Mouse (Mus musculus) R1 (cell line): ENCODE data around the gene D5Ertd579e.

Source experiments
- DNase-seq: peaks from one replicate; pipeline ENCODE4 v3.0.0-alpha.2; 2018; ENCODE audit warnings: low read depth, low spot score

D5Ertd579e gene

DNA sequence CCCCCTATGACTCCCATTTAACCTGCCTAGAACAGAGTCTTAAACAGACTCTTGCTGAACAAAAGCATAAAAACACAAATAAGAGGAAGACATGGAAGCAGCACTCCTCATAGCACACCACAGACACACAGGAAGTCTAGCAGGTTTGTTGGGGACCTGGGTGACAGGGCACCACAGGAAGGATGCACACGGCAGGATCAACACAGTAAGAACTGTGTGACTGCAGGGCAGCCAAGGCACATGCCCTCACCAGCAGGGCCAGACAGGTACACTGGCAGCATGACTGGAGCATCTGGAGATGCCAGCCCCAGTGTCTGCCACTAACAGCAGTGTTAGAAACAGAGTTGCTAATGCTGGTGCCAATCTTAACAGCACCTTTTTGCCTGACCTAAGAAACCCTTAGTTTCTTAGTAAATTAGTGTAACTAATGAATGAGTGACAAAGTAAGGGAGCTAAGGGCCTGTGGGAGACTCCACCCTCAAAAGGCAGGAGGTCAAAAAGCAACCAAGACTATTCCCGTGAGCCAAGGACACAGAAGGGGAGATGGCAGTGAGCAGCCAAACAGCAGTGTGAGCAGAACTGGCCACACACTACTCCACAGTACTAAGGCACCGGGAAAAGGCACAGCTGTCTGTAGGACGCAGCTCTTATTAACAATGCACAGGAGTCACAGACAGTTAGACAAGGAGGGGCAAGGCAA, 125.1 kb downstream of the D5Ertd579e start:
- DNase-seq, result no peak

DNA sequence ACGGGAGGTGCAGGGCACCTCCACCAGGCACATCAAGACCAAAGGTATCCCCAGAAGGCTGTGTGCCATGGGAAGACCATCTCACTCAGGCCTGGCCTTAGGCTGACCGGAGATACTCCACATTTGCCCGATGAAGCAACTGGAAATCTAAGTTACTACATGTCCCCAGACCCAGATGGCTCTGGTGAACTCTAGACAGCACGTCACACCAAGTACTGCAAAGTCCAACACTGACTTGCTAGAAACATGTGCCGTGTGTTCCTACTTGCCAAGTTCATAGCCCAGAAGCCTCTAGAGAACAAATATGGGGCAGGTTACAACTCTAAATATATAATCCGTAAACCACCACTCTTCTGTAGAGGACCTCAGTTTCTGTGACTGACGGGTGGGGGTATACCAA, 125.7 kb downstream of the D5Ertd579e start:
- DNase-seq, result no peak

GRCm38 (mm10) chr5:36568118-36568517, 127.7 kb downstream of the D5Ertd579e start:
- no peak for DNase-seq

DNA sequence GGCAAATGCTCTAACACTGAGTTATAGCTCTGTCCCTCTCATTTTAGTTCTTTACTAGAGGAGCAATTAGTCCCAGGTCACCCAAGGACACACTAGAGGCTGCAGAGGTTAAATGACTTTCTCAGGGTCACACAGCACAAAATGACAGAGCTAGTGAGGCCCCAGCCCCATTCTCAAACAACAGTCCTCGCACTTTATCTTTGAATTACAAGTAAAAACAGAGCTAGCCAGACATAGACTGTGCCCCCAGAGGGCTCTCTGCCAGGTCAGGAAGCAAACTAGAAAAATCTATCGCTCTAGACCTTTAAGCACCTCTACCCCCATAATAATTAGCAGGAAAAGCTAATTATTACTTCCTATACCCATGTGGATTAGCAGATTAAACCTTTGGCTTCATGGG, 128.2 kb downstream of the D5Ertd579e start:
- no peak for DNase-seq

- no peak for DNase-seq
Observed at GRCm38 (mm10) chr5:36564530-36564929, 131.3 kb downstream of the D5Ertd579e start.

DNA sequence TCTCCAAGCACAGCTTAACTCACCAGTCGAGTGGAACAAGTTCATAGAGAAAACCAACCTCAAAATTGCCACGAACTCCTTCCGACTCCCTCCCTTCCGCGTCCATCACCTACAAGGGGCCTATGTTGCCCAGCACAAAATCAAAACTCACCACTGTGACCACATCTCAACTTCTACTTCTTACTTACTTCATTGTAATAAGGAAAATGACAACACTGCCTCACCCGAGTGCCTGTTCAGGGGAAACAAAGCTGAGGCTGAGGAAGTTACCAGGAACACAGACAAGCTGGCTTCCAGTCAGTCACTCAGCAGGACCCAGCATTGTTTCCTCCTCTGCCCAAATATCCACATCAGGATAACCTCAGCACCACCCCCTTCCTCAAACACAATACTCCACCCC, 132.1 kb downstream of the D5Ertd579e start:
- peak; percentile 60 for DNase-seq

DNA sequence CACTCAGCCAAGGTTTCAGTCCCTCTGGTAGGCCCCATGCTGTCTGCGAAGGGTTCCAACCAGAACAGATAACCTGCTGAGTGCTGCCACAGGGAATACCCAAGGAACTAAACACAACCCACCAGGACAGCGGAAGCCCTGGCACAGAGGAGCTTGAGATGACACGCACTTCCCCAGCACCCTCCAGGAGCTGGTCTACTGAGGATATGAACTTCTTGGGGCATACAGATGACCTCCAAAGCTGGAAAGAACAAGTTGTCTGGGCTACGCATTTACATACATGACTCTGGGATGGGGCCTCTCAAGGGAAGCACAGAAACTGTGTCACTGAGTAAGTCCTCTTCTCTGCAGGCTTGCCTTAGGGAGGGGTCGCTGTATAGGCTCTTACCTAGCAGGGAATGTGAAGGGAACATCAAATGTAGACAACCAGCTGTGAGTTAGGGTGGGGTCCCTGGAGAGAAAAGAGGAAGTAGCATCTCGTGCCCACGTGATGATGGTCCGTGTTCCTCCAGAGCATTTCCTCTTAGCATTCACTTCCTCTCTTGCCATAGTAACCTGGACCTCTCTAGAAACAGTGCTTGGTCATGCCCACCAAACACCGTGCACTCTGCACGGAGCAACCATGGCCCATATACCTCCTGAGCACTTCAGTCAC, 132.9 kb downstream of the D5Ertd579e start:
- peak; percentile 73 for DNase-seq

- DNase-seq, result no peak
Observed at GRCm38 (mm10) chr5:36561509-36561908, 134.3 kb downstream of the D5Ertd579e start.

GRCm38 (mm10) chr5:36560490-36560889, 135.3 kb downstream of the D5Ertd579e start:
- no peak for DNase-seq

DNA sequence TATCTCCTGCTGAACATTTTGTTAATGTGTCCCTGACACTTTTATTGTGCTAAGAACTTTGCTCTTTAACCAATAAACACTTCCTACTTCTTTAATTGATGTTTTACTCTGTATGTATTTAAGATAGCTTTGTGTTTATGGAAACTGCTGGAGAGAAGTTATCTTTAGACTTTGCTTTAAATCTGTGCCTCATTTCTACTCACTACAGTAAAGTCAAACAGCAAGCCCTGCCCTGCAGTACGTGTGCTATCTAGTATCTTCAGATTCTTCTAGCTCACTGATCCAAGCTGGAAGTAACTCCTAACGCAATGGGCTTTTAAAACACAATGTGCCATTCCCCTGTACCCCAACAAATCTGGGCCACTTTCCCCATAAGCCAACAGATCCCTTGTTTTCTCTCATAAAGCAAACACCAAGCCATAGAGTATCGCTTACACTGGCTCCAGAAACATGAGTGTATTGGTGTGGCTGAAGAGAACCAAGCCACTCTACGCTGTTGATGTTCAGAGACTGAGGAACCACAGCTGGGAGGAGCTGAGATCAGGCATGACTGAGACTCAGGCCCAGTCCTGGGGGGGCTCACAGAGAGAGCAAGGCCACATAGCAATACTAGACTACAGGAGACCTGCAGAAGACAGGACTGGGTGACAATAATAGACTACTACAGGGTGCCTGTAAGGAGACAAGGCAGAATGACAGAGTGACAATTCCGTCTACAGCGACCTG, 136.2 kb downstream of the D5Ertd579e start:
- no peak for DNase-seq

GRCm38 (mm10) chr5:36559106-36559505, 136.7 kb downstream of the D5Ertd579e start:
- no peak for DNase-seq

DNA sequence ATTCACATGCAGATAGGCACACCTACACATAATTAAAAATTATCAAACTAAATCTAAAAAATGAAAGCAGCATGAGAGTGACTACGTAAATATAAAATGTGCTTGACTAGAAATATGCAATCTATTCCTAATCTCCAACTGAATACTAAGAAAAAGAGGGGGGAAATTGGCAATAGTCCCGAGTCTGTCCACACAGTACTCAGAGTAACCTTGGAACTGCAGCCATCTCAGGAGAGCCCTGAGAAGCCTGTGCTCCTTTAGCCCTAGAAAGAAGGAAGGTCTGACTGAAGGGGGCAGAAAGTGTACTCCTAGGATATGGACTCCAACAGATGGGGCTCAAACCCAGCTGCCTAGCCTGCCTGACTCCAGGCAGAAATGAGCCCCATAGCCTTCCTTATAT, 137.3 kb downstream of the D5Ertd579e start:
- no peak for DNase-seq

DNA sequence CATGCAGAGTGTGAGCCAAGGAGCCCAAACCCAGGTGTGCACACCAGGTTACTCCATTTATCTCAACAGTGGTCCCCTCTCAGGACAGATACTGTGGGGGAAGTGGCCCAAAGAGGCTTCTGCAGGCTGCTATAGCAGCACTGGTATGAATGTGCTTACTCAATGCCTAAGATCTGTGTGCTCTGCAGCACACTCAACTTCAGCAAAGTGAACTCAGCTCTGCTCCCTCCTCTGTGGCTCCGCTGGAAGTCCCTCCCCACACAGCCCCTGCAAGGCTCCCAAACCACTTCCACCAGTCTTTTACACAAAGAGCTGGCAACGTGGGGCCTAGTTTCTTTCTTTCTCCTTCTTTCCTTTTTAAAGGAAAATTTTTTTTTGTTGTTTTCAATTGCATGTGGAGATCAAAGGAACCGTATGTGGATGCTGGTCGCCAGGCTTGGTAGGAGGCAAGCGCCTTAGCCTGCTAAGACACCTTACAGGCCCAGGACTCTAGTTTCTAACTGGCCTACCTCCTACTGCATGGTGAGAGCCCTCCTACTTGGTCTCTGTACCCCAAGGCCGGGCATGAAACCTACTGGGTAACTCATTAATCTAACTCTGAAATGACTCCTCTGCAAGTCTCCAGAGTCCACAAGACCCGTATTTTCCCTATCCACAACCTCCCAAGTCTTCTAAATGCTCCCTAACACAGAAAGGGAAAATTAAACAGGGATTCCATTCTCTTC, 138.1 kb downstream of the D5Ertd579e start:
- no peak for DNase-seq

- peak; percentile 85 for DNase-seq
Observed at GRCm38 (mm10) chr5:36556906-36557305, 138.9 kb downstream of the D5Ertd579e start.

- DNase-seq, result peak; percentile 37
Observed at GRCm38 (mm10) chr5:36556289-36556688, 139.5 kb downstream of the D5Ertd579e start.

- DNase-seq, result no peak
Observed at GRCm38 (mm10) chr5:36554496-36554895, 141.3 kb downstream of the D5Ertd579e start.

- peak; percentile 81 for DNase-seq
Observed at GRCm38 (mm10) chr5:36553886-36554285, 141.9 kb downstream of the D5Ertd579e start.

DNA sequence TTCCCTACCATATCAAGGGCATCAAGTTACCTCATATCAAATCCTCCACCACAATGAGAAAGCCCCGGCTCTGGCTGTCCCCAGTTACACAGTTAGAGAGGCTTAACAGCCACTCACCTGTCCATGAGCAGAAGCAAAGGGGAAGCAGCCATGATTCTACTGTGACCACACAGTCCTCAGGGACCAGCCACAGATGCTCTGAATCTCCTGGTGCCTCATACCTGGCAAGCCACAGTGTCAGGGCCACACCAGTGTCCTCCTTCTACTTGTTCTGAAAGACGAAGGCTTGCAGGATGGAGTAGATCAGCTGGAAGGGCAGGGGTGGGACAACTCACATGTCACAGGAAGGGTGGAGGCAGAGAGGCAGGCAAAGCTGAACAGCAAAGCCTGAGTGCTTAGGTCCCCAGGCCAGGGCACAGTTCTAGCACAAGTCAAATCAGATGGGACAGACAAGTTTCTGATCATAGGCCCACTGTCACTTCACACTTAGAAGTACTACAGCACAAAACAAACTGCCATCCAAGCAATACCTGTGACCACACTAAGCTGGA, 142.7 kb downstream of the D5Ertd579e start:
- DNase-seq, result no peak

DNA sequence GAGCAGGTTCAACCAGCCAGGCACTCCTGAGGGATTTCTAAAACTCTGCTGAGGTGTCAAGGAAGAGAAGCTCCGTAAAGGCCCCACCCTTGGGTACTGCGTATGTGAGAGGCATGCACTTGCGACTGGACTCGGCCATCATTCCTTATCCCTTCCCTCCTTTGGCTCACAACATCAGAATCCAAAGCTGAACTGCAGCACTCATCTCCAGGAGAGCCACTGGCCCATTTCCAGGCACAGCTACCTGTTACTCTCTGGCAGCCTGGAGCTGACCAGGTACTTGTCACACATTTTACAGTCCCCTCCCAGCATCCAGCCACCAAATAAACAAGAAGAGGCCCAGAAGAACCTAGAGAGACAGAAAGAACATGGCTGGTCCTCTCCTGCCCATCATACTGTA, 143.4 kb downstream of the D5Ertd579e start:
- no peak for DNase-seq
